Mouse (Mus musculus): Measurements from ENCODE around the gene Plbd2. TPM values are rescaled to one million over a fixed set of nuclear protein-coding genes. Genes with fewer than 3 reads are reported as not detected.
"Not testable (repeated sequence)": the region's sequence is repeated elsewhere in the genome, so short reads cannot be mapped to it uniquely, and the experiment has no call there.

Plbd2 gene
- polyA plus RNA-seq, 1 experiment = 36.4 TPM

GRCm38 (mm10) chr5:120502147-120502621 lies 1.2 kb downstream of the Plbd2 start:
- H3ac ChIP-seq (ENCODE audit: control insufficient read depth, insufficient read length, low read depth) = no peak overlapping the region
- no peaks in the 10 kb centered on the region for H3K27me3 ChIP-seq (ENCODE audit: control insufficient read depth, insufficient read depth, insufficient read length)
- peaks cover 14% of the 10 kb centered on the region for H3K79me3 ChIP-seq (ENCODE audit: low read depth)
- peak overlapping the region; percentile 64 for H3K4me3 ChIP-seq (ENCODE audit: insufficient read depth, poor library complexity, severe bottlenecking)
- no peak for TF ChIP-seq CEBPB (IDR thresholded peaks at IDR 0.05; ENCODE audit: low read depth)
- TF ChIP-seq CTCF (IDR thresholded peaks at IDR 0.05; ENCODE audit: control insufficient read depth, insufficient read depth, insufficient read length) = no peak
- TF ChIP-seq MYOG (IDR thresholded peaks at IDR 0.05; ENCODE audit: control insufficient read depth, extremely low read depth, insufficient read length) = no peak
- TF ChIP-seq FOSL1 (IDR thresholded peaks at IDR 0.05; ENCODE audit: insufficient read depth, low read length, poor library complexity, severe bottlenecking) = no peak
- no peak for TF ChIP-seq MYOD1 (IDR thresholded peaks at IDR 0.05; ENCODE audit: control insufficient read depth, insufficient read length, low read depth)
- no peak for TF ChIP-seq USF1 (IDR thresholded peaks at IDR 0.05; ENCODE audit: low read depth)
- TF ChIP-seq MAX (IDR thresholded peaks at IDR 0.05) = no peak
- peaks cover 25% of the 10 kb centered on the region for H3K79me2 ChIP-seq (ENCODE audit: control insufficient read depth, insufficient read depth)
- H3K36me3 ChIP-seq (ENCODE audit: control insufficient read depth, insufficient read depth) = peaks cover 3% of the 10 kb centered on the region

DNA sequence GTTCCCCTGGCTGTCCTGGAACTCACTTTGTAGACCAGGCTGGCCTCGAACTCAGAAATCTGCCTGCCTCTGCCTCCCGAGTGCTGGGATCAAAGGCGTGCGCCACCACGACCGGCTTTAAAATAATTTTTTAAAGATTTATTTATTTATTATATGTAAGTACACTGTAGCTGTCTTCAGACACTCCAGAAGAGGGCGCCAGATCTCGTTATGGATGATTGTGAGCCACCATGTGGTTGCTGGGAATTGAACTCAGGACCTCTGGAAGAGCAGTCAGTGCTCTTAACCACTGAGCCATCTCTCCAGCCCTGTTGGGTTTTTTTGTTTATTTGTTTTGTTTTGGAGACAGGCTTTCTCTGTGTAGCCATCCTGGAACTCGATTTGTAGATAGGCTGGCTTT lies 2.8 kb downstream of the Plbd2 start:
- Histone ChIP-seq H3K79me3 (ENCODE audit: low read depth) (peaks cover 14% of the 10 kb centered on the region), H3K79me2 (ENCODE audit: control insufficient read depth, insufficient read depth) (peaks cover 25% of the 10 kb centered on the region)
- not testable (repeated sequence) for H3K36me3 ChIP-seq (ENCODE audit: control insufficient read depth, insufficient read depth); H3K4me3 ChIP-seq (ENCODE audit: insufficient read depth, poor library complexity, severe bottlenecking); H3K27me3 ChIP-seq (ENCODE audit: control insufficient read depth, insufficient read depth, insufficient read length); H3ac ChIP-seq (ENCODE audit: control insufficient read depth, insufficient read length, low read depth)

DNA sequence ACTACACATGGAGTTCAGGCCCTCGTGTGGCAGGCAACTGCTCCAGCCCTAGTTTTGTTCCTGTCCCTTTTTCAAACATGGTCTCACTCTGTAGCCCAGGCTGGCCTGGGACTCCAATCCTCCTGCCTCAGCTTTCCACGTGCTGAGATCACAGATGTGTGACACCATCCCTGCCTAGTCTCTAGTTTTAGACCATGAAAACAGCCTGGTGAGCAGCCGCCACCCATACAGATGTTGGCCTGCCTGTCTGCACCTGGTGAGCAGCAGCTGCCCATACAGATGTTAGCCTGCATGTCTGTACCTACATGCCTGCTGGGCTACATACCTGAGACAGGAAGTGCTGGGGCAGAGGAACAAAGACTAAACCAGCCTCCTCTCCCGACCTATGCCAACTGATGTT lies 4.2 kb downstream of the Plbd2 start:
- TF ChIP-seq CTCF (IDR thresholded peaks at IDR 0.05; ENCODE audit: control insufficient read depth, insufficient read depth, insufficient read length) = no peak
- TF ChIP-seq MYOD1 (IDR thresholded peaks at IDR 0.05; ENCODE audit: control insufficient read depth, insufficient read length, low read depth) = no peak
- no peak for TF ChIP-seq MAX (IDR thresholded peaks at IDR 0.05)
- no peak for TF ChIP-seq FOSL1 (IDR thresholded peaks at IDR 0.05; ENCODE audit: insufficient read depth, low read length, poor library complexity, severe bottlenecking)
- TF ChIP-seq USF1 (IDR thresholded peaks at IDR 0.05; ENCODE audit: low read depth) = no peak
- no peak for TF ChIP-seq CEBPB (IDR thresholded peaks at IDR 0.05; ENCODE audit: low read depth)
- TF ChIP-seq MYOG (IDR thresholded peaks at IDR 0.05; ENCODE audit: control insufficient read depth, extremely low read depth, insufficient read length) = no peak
- Histone ChIP-seq H3K79me3 (ENCODE audit: low read depth) (peaks cover 14% of the 10 kb centered on the region), H3K27me3 (ENCODE audit: control insufficient read depth, insufficient read depth, insufficient read length) (no peaks in the 10 kb centered on the region)

DNA sequence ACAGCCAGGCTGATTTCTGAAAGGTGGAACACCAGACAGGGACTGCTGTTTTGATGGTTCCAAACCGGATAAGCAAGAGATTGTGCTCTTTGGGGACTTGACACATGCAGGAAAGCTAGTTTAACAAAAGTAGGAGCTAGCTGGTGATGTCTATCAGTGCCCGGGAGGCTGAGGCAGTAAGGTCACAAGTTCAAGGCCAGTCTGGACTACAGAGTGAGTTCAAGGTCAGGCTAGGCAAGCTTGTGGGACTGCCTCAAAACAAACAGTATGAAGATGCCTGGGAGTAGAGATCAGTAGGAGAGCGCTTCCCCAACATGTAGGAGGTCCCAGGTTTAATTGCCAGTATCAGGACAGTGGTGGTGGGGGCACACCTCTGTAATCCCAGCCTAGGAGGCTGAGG lies 6.4 kb downstream of the Plbd2 start:
- Histone ChIP-seq H3K36me3 (ENCODE audit: control insufficient read depth, insufficient read depth) (peaks cover 11% of the 10 kb centered on the region), H3K4me3 (ENCODE audit: insufficient read depth, poor library complexity, severe bottlenecking) (no peak overlapping the region), H3ac (ENCODE audit: control insufficient read depth, insufficient read length, low read depth) (no peak overlapping the region), H3K79me3 (ENCODE audit: low read depth) (peaks cover 14% of the 10 kb centered on the region), H3K79me2 (ENCODE audit: control insufficient read depth, insufficient read depth) (peaks cover 14% of the 10 kb centered on the region), H3K27me3 (ENCODE audit: control insufficient read depth, insufficient read depth, insufficient read length) (no peaks in the 10 kb centered on the region)
- TF ChIP-seq USF1 (IDR thresholded peaks at IDR 0.05; ENCODE audit: low read depth) (no peak), FOSL1 (IDR thresholded peaks at IDR 0.05; ENCODE audit: insufficient read depth, low read length, poor library complexity, severe bottlenecking) (no peak), MAX (IDR thresholded peaks at IDR 0.05) (no peak), MYOG (IDR thresholded peaks at IDR 0.05; ENCODE audit: control insufficient read depth, extremely low read depth, insufficient read length) (no peak), MYOD1 (IDR thresholded peaks at IDR 0.05; ENCODE audit: control insufficient read depth, insufficient read length, low read depth) (no peak)

More for the DNA sequence above, 4.2 kb downstream of the Plbd2 start:
- H3K36me3 ChIP-seq (ENCODE audit: control insufficient read depth, insufficient read depth) = peaks cover 3% of the 10 kb centered on the region
- no peak overlapping the region for H3ac ChIP-seq (ENCODE audit: control insufficient read depth, insufficient read length, low read depth)
- no peak overlapping the region for H3K4me3 ChIP-seq (ENCODE audit: insufficient read depth, poor library complexity, severe bottlenecking)
- H3K79me2 ChIP-seq (ENCODE audit: control insufficient read depth, insufficient read depth) = peaks cover 25% of the 10 kb centered on the region

- Histone ChIP-seq H3K27me3 (ENCODE audit: control insufficient read depth, insufficient read depth, insufficient read length) (no peaks in the 10 kb centered on the region), H3K79me3 (ENCODE audit: low read depth) (peaks cover 4% of the 10 kb centered on the region), H3K79me2 (ENCODE audit: control insufficient read depth, insufficient read depth) (peaks cover under 1% of the 10 kb centered on the region), H3K36me3 (ENCODE audit: control insufficient read depth, insufficient read depth) (peaks cover 18% of the 10 kb centered on the region), H3ac (ENCODE audit: control insufficient read depth, insufficient read length, low read depth) (no peak overlapping the region), H3K4me3 (ENCODE audit: insufficient read depth, poor library complexity, severe bottlenecking) (no peak overlapping the region)
- no peak for TF ChIP-seq USF1 (IDR thresholded peaks at IDR 0.05; ENCODE audit: low read depth)
- TF ChIP-seq MAX (IDR thresholded peaks at IDR 0.05) = no peak
- no peak for TF ChIP-seq CEBPB (IDR thresholded peaks at IDR 0.05; ENCODE audit: low read depth)
- TF ChIP-seq CTCF (IDR thresholded peaks at IDR 0.05; ENCODE audit: control insufficient read depth, insufficient read depth, insufficient read length) = no peak
- TF ChIP-seq MYOD1 (IDR thresholded peaks at IDR 0.05; ENCODE audit: control insufficient read depth, insufficient read length, low read depth) = no peak
- no peak for TF ChIP-seq FOSL1 (IDR thresholded peaks at IDR 0.05; ENCODE audit: insufficient read depth, low read length, poor library complexity, severe bottlenecking)
- TF ChIP-seq MYOG (IDR thresholded peaks at IDR 0.05; ENCODE audit: control insufficient read depth, extremely low read depth, insufficient read length) = no peak
Measured at GRCm38 (mm10) chr5:120495703-120496226, 7.7 kb downstream of the Plbd2 start.

- Histone ChIP-seq H3K36me3 (ENCODE audit: control insufficient read depth, insufficient read depth) (peaks cover 21% of the 10 kb centered on the region), H3K79me3 (ENCODE audit: low read depth) (peaks cover 4% of the 10 kb centered on the region), H3ac (ENCODE audit: control insufficient read depth, insufficient read length, low read depth) (no peak overlapping the region), H3K27me3 (ENCODE audit: control insufficient read depth, insufficient read depth, insufficient read length) (no peaks in the 10 kb centered on the region), H3K4me3 (ENCODE audit: insufficient read depth, poor library complexity, severe bottlenecking) (no peak overlapping the region), H3K79me2 (ENCODE audit: control insufficient read depth, insufficient read depth) (no peaks in the 10 kb centered on the region)
- TF ChIP-seq USF1 (IDR thresholded peaks at IDR 0.05; ENCODE audit: low read depth) (no peak), MYOG (IDR thresholded peaks at IDR 0.05; ENCODE audit: control insufficient read depth, extremely low read depth, insufficient read length) (no peak), MYOD1 (IDR thresholded peaks at IDR 0.05; ENCODE audit: control insufficient read depth, insufficient read length, low read depth) (no peak), FOSL1 (IDR thresholded peaks at IDR 0.05; ENCODE audit: insufficient read depth, low read length, poor library complexity, severe bottlenecking) (no peak), CTCF (IDR thresholded peaks at IDR 0.05; ENCODE audit: control insufficient read depth, insufficient read depth, insufficient read length) (no peak), CEBPB (IDR thresholded peaks at IDR 0.05; ENCODE audit: low read depth) (no peak), MAX (IDR thresholded peaks at IDR 0.05) (no peak)
Measured at GRCm38 (mm10) chr5:120495064-120495702, 8.2 kb downstream of the Plbd2 start.

Data from C2C12 (cell line).